Mouse (Mus musculus) megakaryocyte-erythroid progenitor cell, adult 5-6 weeks (primary cell): ENCODE results near the gene Mvk. TPM values are rescaled to one million over a fixed set of nuclear protein-coding genes. Genes with fewer than 3 reads are reported as not detected.

Source experiments
- ATAC-seq: replicated peaks from 2 replicates; pipeline ENCODE4 v1.8.0; 2016; ENCODE audit warnings: mild to moderate bottlenecking, inconsistent platforms; ENCODE audit not compliant: severe bottlenecking, poor library complexity, low FRiP score, low TSS enrichment
- total RNA-seq, 2 experiments: library from RNA; stranded (forward) in 1 of 2; stranded (reverse) in 1 of 2; fragments of 200-1000, 215-1000 nt in 1 of 2; fragments of >200 nt in 1 of 2; fragmentation: Nextera tagmentation in 1 of 2; gene quantifications; 2 replicates each; pipeline ENCODE4 v1.2.3; 2014 to 2017

Gene Mvk
- total RNA-seq, 2 experiments from 2014 or later, result 6.3 to 10.1 TPM

DNA sequence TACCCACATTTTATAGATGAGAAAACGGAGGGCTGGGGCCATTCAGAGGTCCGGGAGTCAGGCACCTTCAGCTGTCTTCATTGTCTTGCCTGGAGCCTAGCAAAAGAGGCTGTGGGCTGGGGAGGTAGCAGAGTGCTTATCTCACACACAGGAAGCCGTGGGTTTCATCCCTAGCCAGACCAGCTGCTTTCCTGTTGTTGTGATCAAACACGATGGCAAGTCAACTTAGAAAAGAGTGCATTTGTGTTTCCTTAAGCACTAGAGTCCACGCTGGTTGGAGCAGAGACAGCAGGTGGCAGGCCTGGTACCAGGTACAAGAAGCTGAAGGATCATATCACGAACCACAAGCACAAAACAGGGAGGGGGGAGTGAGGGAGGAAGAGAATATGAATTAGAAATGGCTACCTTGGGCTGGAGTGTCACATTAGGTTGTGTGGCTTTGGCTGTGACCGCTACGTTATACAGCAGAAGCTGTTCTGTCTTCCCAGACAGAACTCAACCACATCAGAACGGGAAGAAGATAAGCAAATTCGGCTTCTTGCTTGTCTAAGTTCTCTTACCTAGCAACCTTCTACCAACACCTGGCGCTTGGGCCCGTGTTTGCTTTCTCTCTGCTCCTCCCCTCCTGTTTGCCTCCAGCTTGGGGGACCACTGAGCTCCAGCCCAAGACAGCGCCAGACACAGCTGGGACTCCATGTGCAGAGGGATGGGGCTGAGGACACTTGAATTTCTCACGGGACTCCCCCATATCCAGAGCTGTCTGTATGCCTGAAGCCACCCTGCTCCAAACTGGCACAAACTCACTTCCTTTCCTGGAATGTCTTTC lies 61.4 kb downstream of the Mvk start:
- ATAC-seq, result no peak

DNA sequence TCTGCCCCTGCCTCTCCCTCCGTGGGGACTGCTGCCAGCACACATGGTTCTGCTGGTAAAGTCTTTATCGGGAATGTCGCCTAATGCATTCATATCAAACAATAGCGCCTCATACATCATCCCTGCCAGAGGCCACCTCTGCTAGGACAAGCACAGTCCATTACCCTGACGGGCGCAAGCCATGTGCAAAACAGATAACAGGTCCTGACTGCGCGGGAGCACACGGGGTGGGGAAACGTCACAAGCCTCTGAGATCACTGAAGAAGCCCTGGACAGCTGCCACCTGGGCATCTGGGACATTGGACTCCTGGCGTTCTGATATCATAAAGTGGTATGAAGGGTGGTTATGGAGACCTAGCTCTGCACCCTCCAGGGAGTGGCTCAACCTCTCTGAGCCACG lies 63.3 kb downstream of the Mvk start:
- ATAC-seq, result peak; percentile 73

DNA sequence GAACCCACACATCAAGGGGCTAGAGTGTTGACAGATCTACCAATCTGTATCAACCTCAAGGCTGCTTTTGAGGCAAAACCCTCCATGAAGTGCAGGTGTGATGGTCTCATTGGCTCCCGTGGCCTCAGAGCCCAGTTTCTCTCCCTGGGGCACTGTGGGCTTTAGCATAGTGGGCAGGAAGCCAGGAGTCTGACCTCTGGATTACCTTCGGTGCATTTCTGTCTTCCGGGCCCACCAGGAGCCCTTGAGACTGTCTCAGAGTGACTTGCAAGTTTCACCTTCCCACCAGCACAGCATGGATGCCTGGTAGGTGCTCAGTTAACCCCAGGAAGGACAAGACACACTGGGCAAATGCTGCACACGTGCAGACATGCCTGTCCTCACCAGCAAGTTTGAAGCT lies 63.9 kb downstream of the Mvk start:
- ATAC-seq, result no peak

DNA sequence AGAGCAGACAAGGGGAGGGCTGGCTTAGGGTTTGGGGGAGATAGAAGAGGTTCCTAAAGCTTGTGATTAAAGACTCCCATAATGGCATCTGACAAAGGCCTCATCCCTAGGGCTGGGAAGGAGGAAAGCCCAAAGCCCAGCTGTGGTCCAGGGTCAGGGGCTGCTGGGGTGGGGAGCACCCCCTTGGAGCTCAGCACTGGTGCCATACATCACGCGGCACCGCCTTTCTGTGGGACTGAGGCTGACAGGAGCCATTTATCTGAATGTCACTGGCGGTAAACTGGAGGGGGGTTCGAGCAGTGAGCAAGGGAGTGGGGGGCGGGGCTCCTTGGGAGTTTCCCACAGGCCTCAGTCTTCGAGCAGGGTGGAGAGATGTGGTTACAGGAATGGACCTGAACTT lies 65.4 kb downstream of the Mvk start:
- no peak for ATAC-seq

Other genes starting within 250 kb of the Mvk start
- not detected in 2 replicates for gene Foxn4, start 170.5 kb upstream of the Mvk start, total RNA-seq (2014; fragmentation: Nextera tagmentation)
- gene Foxn4, start 170.5 kb upstream of the Mvk start, total RNA-seq (2017), result not detected in 2 replicates
- gene Myo1h, start 155.1 kb upstream of the Mvk start, total RNA-seq (2014; fragmentation: Nextera tagmentation), result 0.79 and 2.6 TPM in 2 replicates
- gene Myo1h, start 155.1 kb upstream of the Mvk start, total RNA-seq (2017), result 0.33 and 0.34 TPM in 2 replicates
- 33.3 and 36.1 TPM in 2 replicates for gene Kctd10, start 63.8 kb upstream of the Mvk start, total RNA-seq (2014; fragmentation: Nextera tagmentation)
- 38.8 and 45.1 TPM in 2 replicates for gene Kctd10, start 63.8 kb upstream of the Mvk start, total RNA-seq (2017)
- 39.5 and 50.3 TPM in 2 replicates for gene Ube3b, start 63.7 kb upstream of the Mvk start, total RNA-seq (2014; fragmentation: Nextera tagmentation)
- gene Ube3b, start 63.7 kb upstream of the Mvk start, total RNA-seq (2017), result 16.6 and 17.3 TPM in 2 replicates
- gene Mmab, start 209 bp upstream of the Mvk start, total RNA-seq (2014; fragmentation: Nextera tagmentation), result 7.5 and 8.3 TPM in 2 replicates
- 9.5 and 9.9 TPM in 2 replicates for gene Mmab, start 209 bp upstream of the Mvk start, total RNA-seq (2017)
- 1.2 TPM in 1 of 2 replicates, not detected in the other for gene Fam222a, start 123.7 kb downstream of the Mvk start, total RNA-seq (2014; fragmentation: Nextera tagmentation)
- gene Fam222a, start 123.7 kb downstream of the Mvk start, total RNA-seq (2017), result 0.08 TPM in 1 of 2 replicates, not detected in the other
- gene Trpv4, start 214.2 kb downstream of the Mvk start, total RNA-seq (2014; fragmentation: Nextera tagmentation), result 0.15 and 0.20 TPM in 2 replicates
- gene Trpv4, start 214.2 kb downstream of the Mvk start, total RNA-seq (2017), result 0.52 TPM in 1 of 2 replicates, not detected in the other
- 56.0 and 67.5 TPM in 2 replicates for gene Gltp, start 246.7 kb downstream of the Mvk start, total RNA-seq (2014; fragmentation: Nextera tagmentation)
- 29.3 and 35.2 TPM in 2 replicates for gene Gltp, start 246.7 kb downstream of the Mvk start, total RNA-seq (2017)